Mouse (Mus musculus): ENCODE data around the gene Zfp638.

GRCm38 (mm10) chr6:83893086-83893485 lies 26.2 kb downstream of the Zfp638 start:
- TF ChIP-seq CTCF (IDR thresholded peaks at IDR 0.05; ENCODE audit: control insufficient read depth, insufficient read depth, insufficient replicate concordance, low read depth, low read length) (no peak), POLR2A (IDR thresholded peaks at IDR 0.05; ENCODE audit: control insufficient read depth, low read depth, low read length) (no peak)
